Mouse (Mus musculus): ENCODE measurements around the gene Creld1.

The Creld1 gene

DNA sequence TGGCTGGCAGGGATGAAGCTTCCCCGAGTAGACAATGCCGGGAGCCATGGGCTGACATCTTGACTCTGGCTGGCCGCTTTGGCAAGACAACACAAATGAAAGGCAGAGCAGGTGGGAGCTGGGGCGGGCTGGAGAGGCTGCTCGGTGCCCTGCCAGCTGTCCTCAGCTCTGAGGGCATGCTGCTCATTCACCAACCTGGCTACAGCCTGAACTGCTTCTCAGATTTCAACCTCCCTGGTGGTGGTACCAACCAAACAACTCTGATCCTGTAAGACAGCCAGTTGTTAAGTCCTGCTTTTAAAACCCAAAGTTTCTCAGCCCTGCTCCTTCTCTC is 25.8 kb downstream of the Creld1 start:
- no peak for DNase-seq (ENCODE audit: low spot score)

DNA sequence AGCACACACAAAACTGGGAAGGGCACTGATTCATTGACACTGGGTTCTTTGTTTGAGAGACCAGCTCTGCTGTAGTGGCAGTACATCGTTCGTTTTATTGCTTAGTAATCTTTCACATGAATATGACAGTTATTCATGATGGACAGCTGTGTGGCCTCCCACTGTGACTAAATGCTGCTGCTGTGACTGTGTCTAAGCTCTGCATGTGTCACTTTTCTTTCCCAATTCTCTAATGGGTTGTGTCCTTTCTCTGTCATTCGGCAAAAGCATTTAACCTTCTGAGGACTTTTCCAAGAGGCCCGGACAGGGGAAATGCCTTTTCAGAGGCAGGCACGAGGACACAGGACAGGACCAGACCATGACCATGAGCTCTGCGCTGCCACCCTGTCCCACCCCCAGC is 30.8 kb downstream of the Creld1 start:
- DNase-seq (ENCODE audit: low spot score) = no peak

DNA sequence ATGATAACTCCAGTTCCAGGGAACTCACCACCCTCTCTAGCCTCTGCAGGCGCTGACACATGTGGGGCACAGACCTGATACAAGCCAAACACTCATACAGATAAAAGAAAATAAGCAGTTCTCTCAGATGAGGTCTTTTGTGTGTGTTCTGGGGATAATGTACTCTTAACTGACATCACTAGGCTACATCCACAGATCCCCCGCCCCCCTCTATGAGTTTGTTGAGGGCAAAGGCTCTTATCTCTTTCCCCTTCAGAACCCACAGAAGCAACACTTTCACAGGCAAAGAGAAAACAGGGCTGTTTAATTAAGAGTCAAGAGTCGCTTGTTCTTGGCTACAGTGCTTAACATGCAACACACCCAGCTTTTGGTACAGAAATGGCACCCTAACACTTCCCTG is 31.5 kb downstream of the Creld1 start:
- DNase-seq (ENCODE audit: low spot score) = no peak

DNA sequence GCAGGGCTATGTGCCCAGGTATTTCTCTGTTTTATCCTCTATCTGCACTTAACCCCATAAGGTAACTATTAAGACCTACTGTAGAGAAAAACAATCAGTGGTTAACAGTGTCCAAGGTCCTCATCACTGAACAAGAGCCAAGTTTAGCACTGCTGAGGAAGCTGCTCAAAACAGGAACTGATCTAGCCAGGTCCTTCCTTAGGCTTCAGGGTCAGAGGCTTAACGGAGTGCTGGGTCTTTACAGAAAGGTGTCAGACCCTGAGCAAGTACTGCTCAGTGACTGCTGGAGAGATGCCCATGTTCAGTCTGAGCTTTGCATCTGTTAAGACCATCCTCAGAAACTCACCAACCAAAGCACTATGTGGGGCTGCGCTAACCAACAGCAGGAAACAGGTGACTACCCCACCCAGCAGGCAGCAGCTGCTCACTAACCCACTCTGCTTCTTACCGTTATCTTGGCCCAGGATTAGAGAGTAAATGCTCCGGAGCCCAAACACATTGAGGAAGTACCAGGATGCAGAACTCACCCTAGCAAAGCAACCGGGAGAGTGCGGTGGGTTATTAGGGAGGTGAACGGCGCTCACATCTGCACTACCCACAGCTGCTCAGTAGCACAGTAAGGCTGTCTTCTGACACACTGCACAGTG is 34.5 kb downstream of the Creld1 start:
- no peak for DNase-seq (ENCODE audit: low spot score)

DNA sequence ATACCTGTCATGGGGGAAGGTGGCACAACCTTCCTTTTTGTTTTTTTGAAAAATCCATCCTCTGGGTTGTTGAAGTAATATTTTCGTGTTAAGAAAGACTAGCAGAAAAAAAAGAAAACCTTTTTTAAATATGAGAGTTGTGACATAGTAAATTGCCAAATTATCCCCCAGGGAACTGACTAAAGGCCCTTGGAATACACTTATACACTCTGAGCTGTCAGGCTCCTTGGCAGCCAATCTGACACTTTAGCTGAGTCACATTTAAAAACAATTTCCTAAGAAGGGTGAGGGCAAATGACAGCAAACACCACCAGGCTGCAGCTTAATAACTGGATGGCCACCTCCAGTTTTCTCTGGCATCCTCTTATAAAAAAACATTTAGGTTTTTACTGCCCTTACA is 39.2 kb downstream of the Creld1 start:
- DNase-seq (ENCODE audit: low spot score) = no peak

DNA sequence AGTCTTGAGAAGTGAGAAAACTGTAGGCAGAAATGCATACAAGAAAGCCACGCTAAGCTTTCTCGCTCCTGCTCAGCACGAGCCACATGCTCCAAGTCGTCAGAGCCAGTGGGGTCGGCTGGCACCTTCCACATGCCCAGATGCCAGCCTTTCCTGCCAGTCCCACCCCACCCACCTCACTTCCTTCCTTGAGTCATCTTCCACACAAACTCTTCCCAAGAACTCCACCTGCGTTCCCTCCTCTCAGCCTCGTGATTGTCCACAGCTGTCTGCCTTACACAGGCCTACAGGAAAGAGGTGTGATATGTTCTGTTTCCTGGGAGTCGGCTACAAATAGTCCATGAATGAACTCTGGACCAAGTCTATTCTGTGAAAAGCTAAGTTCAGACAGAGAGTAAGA is 40.3 kb downstream of the Creld1 start:
- no peak for DNase-seq (ENCODE audit: low spot score)

DNA sequence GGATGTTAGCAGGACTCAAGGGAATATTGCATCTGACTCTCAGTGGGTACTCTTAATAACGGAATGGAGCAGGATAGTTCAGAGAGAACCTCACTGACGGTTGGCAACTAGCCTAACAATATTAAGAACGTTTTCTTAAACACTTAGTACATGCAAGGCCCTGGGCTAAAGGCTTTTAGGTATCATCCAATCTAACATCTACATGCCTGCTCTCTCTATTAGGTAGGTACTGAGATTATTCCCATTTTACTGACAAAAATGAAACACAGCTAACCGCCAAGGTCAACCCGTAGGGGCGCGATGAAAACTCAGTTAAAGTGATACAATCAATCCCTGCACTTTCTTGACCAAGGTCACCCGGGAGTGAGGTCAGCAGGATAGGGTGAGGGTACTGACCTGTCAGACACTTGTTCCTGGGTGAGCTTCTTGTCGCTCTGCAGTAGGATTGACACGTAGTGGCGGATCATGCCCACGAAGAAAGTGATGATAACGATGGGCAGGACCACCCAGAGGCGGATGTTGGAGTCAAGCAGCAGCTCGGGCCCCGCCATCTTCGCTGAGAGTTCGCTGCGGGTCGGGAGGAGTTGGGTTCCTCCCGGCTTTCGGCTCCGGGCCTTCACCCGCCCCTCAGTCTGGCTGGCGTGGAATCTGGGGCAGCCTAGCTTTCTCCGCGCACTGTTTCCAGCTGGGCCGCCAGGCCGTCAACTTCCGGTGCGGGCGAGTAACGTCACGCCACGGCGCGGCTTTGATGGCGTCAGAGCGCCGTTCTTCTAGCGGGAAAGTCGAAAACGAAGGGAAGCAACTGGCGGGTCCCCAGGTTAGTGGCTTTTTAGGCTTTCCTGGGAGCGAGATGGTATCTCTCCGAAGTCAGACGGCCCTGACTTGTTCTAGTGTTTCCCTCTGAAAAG is 48.1 kb downstream of the Creld1 start, which contains the start of the genes Emc3 and Fancd2:
Gene Emc3, minus strand, starts transcription at position 721 of the 908 bp plus-strand sequence.
Gene Fancd2, plus strand, starts transcription at position 751 of the 908 bp plus-strand sequence.
- peak; percentile 89 for DNase-seq (ENCODE audit: low spot score)

DNA sequence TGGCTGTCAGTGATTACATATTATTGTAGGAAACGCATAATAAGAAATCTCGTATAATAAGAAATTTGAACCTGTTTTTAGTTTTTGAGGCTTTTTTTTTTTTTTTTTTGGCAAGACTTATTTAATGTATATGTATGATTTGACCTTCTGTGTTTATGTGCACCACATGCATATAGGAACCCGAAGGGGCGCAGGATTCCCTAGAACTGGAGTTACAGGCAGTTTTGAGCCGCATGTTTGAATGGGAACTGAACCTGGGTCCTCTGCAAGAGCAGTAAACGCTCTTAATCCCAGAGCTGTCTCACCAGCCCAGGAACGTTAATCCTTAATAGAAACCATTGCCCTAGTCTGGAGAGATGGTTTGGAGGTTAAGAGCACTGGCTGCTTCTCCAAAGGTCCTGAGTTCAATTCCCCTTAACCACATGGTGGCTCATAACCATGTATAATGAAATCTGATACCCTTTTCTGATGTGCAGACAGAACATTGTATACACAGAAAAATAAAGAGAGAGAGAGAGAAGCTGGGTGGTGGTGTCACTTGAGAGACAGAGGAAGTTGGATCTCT is 48.8 kb downstream of the Creld1 start:
- no peak for DNase-seq (ENCODE audit: low spot score)

DNA sequence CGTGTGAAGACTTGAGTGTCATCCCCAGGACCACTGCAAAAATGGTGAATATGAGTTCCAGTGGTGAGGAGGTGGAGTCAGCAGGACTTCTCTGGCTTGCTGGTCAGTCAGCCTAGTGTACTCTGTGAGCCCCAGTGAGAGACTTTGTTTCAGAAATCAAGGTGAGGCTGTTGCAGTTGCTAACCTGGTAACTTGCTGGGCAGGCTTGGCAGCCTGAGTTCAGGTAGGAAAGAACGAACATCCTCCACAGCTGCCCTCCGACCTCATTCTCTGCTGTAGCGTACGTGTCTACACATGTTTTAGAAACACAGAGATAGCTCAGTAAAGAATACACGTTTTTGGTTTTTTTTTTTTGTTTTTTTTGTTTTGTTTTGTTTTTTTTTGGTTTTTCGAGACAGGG is 51.8 kb downstream of the Creld1 start:
- DNase-seq (ENCODE audit: low spot score) = no peak

DNA sequence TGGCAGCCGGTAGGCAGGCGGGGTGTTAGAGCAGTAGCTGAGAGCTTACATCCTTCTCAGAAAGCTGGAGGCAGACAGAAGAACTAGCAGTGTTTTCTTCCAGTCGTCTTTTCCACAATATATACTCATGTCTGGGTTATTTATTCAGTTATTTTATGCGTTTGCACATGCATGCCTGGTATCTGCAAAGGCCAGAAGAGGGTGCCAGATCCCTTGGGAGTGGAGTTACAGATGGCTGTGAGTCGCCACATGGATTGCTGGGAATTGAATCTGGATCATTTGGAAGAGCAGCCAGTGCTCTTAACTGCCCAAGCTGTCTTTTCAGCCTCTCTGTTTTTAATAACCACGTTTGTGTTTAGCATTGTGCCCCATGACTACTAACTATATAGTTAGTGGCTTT is 58.5 kb downstream of the Creld1 start:
- no peak for DNase-seq (ENCODE audit: low spot score)
